Mouse (Mus musculus) lung, postnatal 25 days (tissue): ENCODE measurements around the gene Irs2.

Source experiments
- DNase-seq: peaks from one replicate; pipeline ENCODE4 v3.0.0; 2022; ENCODE audit warnings: low spot score

The Irs2 gene

GRCm38 (mm10) chr8:11008379-11008775 lies at the start of gene Irs2:
Gene Irs2, minus strand, starts transcription at chr8:11008458.
- no peak for DNase-seq

GRCm38 (mm10) chr8:11056665-11057064 lies 48.4 kb upstream of the Irs2 start:
- DNase-seq = no peak

GRCm38 (mm10) chr8:11056175-11056563 lies 47.9 kb upstream of the Irs2 start:
- no peak for DNase-seq

GRCm38 (mm10) chr8:11055557-11056174 lies 47.4 kb upstream of the Irs2 start:
- no peak for DNase-seq

GRCm38 (mm10) chr8:11049835-11050234 lies 41.6 kb upstream of the Irs2 start:
- DNase-seq = no peak

GRCm38 (mm10) chr8:11047812-11048211 lies 39.6 kb upstream of the Irs2 start:
- no peak for DNase-seq

GRCm38 (mm10) chr8:11044660-11045059 lies 36.4 kb upstream of the Irs2 start:
- no peak for DNase-seq

- DNase-seq = no peak
Observed at GRCm38 (mm10) chr8:11043591-11043990, 35.3 kb upstream of the Irs2 start.

- no peak for DNase-seq
Observed at GRCm38 (mm10) chr8:11042872-11043587, 34.8 kb upstream of the Irs2 start.

- no peak for DNase-seq
Observed at GRCm38 (mm10) chr8:11040088-11040487, 31.8 kb upstream of the Irs2 start.

GRCm38 (mm10) chr8:11038788-11039187 lies 30.5 kb upstream of the Irs2 start:
- peak; percentile 30 for DNase-seq

GRCm38 (mm10) chr8:11038367-11038766 lies 30.1 kb upstream of the Irs2 start:
- DNase-seq = no peak

GRCm38 (mm10) chr8:11036790-11037189 lies 28.5 kb upstream of the Irs2 start:
- DNase-seq = no peak

GRCm38 (mm10) chr8:11035628-11036416 lies 27.6 kb upstream of the Irs2 start:
- no peak for DNase-seq

- no peak for DNase-seq
Observed at GRCm38 (mm10) chr8:11024871-11025270, 16.6 kb upstream of the Irs2 start.

GRCm38 (mm10) chr8:11020949-11021572 lies 12.8 kb upstream of the Irs2 start:
- no peak for DNase-seq

GRCm38 (mm10) chr8:11015622-11016021 lies 7.4 kb upstream of the Irs2 start:
- DNase-seq = no peak

- DNase-seq = peak; percentile 55
Observed at GRCm38 (mm10) chr8:11013258-11013657, 5.0 kb upstream of the Irs2 start.

- no peak for DNase-seq
Observed at GRCm38 (mm10) chr8:11011787-11012485, 3.7 kb upstream of the Irs2 start.

- no peak for DNase-seq
Observed at GRCm38 (mm10) chr8:11010913-11011605, 2.8 kb upstream of the Irs2 start.

- no peak for DNase-seq
Observed at GRCm38 (mm10) chr8:11010398-11010797, 2.1 kb upstream of the Irs2 start.
